Mouse (Mus musculus) cortical plate, adult 2 months (tissue): ENCODE data around the gene Sgpl1.

Experiments
- CTCF ChIP-seq: fragments of 200-500 bp; IDR thresholded peaks from 2 replicates; pipeline ENCODE4 v1.5.1; 2011; ENCODE audit warnings: mild to moderate bottlenecking, control low read depth, low read length; ENCODE audit not compliant: insufficient read depth; ENCODE audit errors: extremely low read depth
- POLR2A ChIP-seq: fragments of 200-500 bp; IDR thresholded peaks from 2 replicates; pipeline ENCODE4 v1.6.1; 2011; ENCODE audit warnings: mild to moderate bottlenecking, low read length, control low read depth; ENCODE audit not compliant: insufficient read depth; ENCODE audit errors: extremely low read depth

DNA sequence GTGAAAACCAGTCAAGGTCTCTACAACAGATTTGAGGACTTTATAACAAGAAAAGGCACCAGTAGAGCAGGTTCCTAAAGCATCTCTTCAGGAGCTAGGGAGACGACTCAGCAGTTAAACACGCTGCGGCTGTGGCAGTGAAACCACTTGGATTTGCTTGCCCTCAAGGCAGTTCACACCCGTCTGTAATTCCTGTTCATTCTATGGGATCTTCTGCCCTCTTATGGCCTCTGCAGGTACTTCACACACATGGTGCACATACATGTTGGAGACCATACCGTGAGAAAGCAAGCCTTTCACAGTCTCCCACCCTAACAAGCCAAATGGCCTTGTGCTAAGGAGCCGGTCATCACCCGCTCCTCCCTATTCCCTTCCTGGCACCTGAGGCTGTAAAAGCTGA is 90.8 kb downstream of the Sgpl1 start:
- no peak for TF ChIP-seq POLR2A
- no peak for TF ChIP-seq CTCF
